Mouse (Mus musculus): ENCODE data around the gene Tapbp. TPM values are rescaled to one million over a fixed set of nuclear protein-coding genes. Genes with fewer than 3 reads are reported as not detected.
A peak's percentile ranks its signal among the peaks of the same experiment; 100 is the strongest.

Gene Tapbp
- polyA plus RNA-seq, 1 experiment from 2014 or later: 36.1 TPM

DNA sequence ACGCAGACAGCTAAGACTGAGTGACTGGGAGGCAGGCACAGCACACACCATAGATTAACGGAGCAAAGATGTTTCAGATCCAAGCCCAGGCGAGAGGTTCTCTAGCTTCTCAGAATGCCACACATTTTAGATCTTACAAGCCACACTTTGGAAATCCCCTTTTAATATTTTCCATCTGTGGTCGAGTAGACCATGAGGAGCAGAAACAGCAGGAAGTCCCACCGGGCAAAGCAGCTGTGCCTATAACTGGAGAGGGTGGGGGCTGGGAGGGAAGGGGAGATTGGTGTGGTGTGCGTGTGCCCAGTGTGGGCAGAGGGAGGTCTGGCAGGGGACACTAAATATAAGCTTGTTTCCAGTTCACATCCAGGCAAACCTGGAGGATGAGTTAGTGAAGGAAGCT lies 41.8 kb downstream of the Tapbp start:
- Histone ChIP-seq H3K36me3 (ENCODE audit: insufficient read depth, low read length) (peaks cover 46% of the 10 kb centered on the region), H3K4me2 (replicated peaks; ENCODE audit: low read depth, low read length) (no peak overlapping the region), H3K9ac (replicated peaks; ENCODE audit: low read length) (no peak overlapping the region), H3K4me1 (ENCODE audit: insufficient read depth, low read length) (peaks cover 27% of the 10 kb centered on the region), H3K9me3 (ENCODE audit: low read length) (no peaks in the 10 kb centered on the region), H3K27ac (ENCODE audit: low read length) (no peak overlapping the region), H3K27me3 (ENCODE audit: insufficient read depth, low read length) (no peaks in the 10 kb centered on the region), H3K4me3 (ENCODE audit: low read length) (no peak overlapping the region)
- 88% methylated on average over 6 of the region's 6 CpGs for WGBS
- ATAC-seq (ENCODE audit: low FRiP score, low TSS enrichment): no peak

DNA sequence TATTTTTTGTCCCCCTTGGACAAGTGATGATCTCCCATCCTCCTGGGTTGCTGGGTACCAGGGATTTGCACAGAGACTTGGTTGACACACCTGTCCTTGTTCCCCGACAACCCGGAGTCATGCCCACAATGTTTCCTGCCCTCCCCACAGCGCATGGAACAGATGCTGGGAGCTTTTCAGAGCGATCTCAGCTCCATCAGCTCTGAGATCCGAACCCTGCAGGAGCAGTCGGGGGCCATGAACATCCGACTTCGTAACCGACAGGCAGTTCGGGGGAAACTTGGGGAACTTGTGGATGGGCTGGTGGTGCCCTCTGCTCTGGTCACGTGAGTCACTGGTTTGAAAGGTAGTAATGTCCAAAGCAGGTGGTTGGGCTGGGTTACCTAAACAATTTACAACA lies 42.8 kb downstream of the Tapbp start:
- Histone ChIP-seq H3K4me2 (replicated peaks; ENCODE audit: low read depth, low read length) (no peak overlapping the region), H3K9me3 (ENCODE audit: low read length) (no peaks in the 10 kb centered on the region), H3K36me3 (ENCODE audit: insufficient read depth, low read length) (peaks cover 46% of the 10 kb centered on the region), H3K27ac (ENCODE audit: low read length) (no peak overlapping the region), H3K9ac (replicated peaks; ENCODE audit: low read length) (no peak overlapping the region), H3K27me3 (ENCODE audit: insufficient read depth, low read length) (no peaks in the 10 kb centered on the region), H3K4me1 (ENCODE audit: insufficient read depth, low read length) (peaks cover 18% of the 10 kb centered on the region), H3K4me3 (ENCODE audit: low read length) (no peak overlapping the region)
- no peak for ATAC-seq (ENCODE audit: low FRiP score, low TSS enrichment)
- 97% methylated on average over 11 of the region's 11 CpGs for WGBS

DNA sequence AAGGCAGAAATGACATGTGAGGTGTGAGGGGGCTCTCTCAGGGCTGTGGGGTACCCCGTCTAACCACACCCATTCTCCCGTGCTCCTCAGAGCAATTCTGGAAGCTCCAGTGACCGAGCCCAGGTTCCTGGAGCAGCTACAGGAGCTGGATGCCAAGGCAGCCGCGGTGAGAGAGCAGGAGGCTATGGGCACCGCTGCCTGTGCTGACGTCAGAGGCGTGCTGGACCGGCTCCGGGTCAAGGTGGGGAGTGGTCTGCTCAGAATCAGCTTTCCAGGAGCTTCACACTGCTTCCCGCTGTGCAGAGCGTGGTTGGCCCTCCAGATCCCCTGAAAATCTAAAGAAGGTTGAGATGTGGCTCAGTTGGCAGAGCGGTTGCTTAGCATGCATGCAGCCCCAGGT lies 43.4 kb downstream of the Tapbp start:
- Histone ChIP-seq H3K36me3 (ENCODE audit: insufficient read depth, low read length) (peaks cover 45% of the 10 kb centered on the region), H3K27me3 (ENCODE audit: insufficient read depth, low read length) (no peaks in the 10 kb centered on the region), H3K4me3 (ENCODE audit: low read length) (no peak overlapping the region), H3K4me2 (replicated peaks; ENCODE audit: low read depth, low read length) (no peak overlapping the region), H3K4me1 (ENCODE audit: insufficient read depth, low read length) (peaks cover 11% of the 10 kb centered on the region), H3K9ac (replicated peaks; ENCODE audit: low read length) (no peak overlapping the region), H3K27ac (ENCODE audit: low read length) (no peak overlapping the region), H3K9me3 (ENCODE audit: low read length) (no peaks in the 10 kb centered on the region)
- no peak for ATAC-seq (ENCODE audit: low FRiP score, low TSS enrichment)
- 97% methylated on average over 13 of the region's 13 CpGs for WGBS

DNA sequence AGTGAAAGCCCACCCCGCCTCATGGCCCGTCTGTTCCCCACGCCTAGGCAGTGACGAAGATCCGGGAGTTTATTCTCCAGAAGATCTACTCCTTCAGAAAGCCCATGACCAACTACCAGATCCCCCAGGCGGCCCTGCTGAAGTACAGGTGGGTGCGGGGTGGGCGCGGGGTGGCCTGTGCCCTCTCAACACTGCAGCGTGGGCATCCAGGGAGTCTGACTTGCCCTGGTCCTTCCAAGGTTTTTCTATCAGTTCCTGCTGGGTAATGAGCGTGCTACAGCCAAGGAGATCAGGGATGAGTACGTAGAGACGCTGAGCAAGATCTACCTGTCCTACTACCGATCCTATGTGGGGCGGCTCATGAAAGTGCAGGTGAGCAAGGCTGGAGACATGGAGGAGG lies 44.2 kb downstream of the Tapbp start:
- peaks cover 5% of the 10 kb centered on the region for H3K4me1 ChIP-seq (ENCODE audit: insufficient read depth, low read length)
- H3K4me3 ChIP-seq (ENCODE audit: low read length): no peak overlapping the region
- ATAC-seq (ENCODE audit: low FRiP score, low TSS enrichment): no peak
- H3K36me3 ChIP-seq (ENCODE audit: insufficient read depth, low read length): peaks cover 45% of the 10 kb centered on the region
- H3K9me3 ChIP-seq (ENCODE audit: low read length): no peaks in the 10 kb centered on the region
- WGBS: 95% methylated on average over 15 of the region's 15 CpGs
- no peak overlapping the region for H3K27ac ChIP-seq (ENCODE audit: low read length)
- H3K4me2 ChIP-seq (replicated peaks; ENCODE audit: low read depth, low read length): no peak overlapping the region
- no peak overlapping the region for H3K9ac ChIP-seq (replicated peaks; ENCODE audit: low read length)
- no peaks in the 10 kb centered on the region for H3K27me3 ChIP-seq (ENCODE audit: insufficient read depth, low read length)

- Histone ChIP-seq H3K4me1 (ENCODE audit: insufficient read depth, low read length) (no peaks in the 10 kb centered on the region), H3K9me3 (ENCODE audit: low read length) (no peaks in the 10 kb centered on the region), H3K27me3 (ENCODE audit: insufficient read depth, low read length) (no peaks in the 10 kb centered on the region), H3K4me3 (ENCODE audit: low read length) (no peak overlapping the region), H3K27ac (ENCODE audit: low read length) (no peak overlapping the region), H3K9ac (replicated peaks; ENCODE audit: low read length) (no peak overlapping the region), H3K4me2 (replicated peaks; ENCODE audit: low read depth, low read length) (no peak overlapping the region), H3K36me3 (ENCODE audit: insufficient read depth, low read length) (peaks cover 48% of the 10 kb centered on the region)
- 91% methylated on average over 7 of the region's 7 CpGs for WGBS
- ATAC-seq (ENCODE audit: low FRiP score, low TSS enrichment): no peak
These were observed 47.2 kb downstream of the Tapbp start for GRCm38 (mm10) chr17:33962876-33963275.

- H3K27ac ChIP-seq (ENCODE audit: low read length): no peak overlapping the region
- H3K36me3 ChIP-seq (ENCODE audit: insufficient read depth, low read length): peaks cover 33% of the 10 kb centered on the region
- 84% methylated on average over 17 of the region's 17 CpGs for WGBS
- no peak overlapping the region for H3K4me3 ChIP-seq (ENCODE audit: low read length)
- H3K4me2 ChIP-seq (replicated peaks; ENCODE audit: low read depth, low read length): no peak overlapping the region
- ATAC-seq (ENCODE audit: low FRiP score, low TSS enrichment): no peak
- no peaks in the 10 kb centered on the region for H3K4me1 ChIP-seq (ENCODE audit: insufficient read depth, low read length)
- H3K9me3 ChIP-seq (ENCODE audit: low read length): no peaks in the 10 kb centered on the region; the same call in 1 of the 2 replicates
- H3K9ac ChIP-seq (replicated peaks; ENCODE audit: low read length): no peak overlapping the region
- no peaks in the 10 kb centered on the region for H3K27me3 ChIP-seq (ENCODE audit: insufficient read depth, low read length)
These were observed 49.6 kb downstream of the Tapbp start for GRCm38 (mm10) chr17:33965082-33965845.

DNA sequence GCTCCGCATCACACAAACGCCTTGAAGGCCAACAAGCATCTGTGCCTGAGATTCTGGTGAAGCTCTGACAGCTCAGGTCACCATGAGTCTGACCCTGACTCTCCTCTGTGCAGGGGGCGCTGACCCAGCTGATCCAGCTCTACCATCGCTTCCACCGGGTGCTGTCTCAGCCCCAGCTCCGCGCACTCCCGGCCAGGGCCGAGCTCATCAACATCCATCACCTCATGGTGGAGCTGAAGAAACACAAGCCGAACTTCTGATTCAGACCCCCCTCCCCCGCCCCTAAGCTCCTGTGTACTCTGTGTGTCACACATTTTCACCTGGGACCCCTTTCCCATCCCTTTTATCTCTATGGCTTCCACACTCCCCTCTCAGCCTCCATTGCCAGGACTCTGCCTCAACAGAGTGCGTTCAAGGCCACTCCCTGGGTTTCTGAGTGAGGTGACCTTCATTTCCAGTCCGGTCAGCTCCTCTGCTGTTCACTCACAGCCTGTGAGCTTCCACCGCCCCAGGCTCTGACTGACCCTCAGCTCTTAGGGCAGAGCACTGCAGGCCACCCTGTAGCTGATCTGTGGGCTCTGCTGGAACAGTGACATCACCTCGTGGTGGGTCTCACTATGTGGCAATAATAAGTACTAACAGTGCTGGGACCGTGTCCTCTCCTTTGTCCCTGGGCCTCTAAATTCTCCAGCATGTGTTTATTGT lies 50.3 kb downstream of the Tapbp start:
- Histone ChIP-seq H3K4me1 (ENCODE audit: insufficient read depth, low read length) (no peaks in the 10 kb centered on the region), H3K36me3 (ENCODE audit: insufficient read depth, low read length) (peaks cover 32% of the 10 kb centered on the region), H3K27ac (ENCODE audit: low read length) (no peak overlapping the region), H3K9me3 (ENCODE audit: low read length) (no peaks in the 10 kb centered on the region; the same call in 1 of the 2 replicates), H3K4me3 (ENCODE audit: low read length) (no peak overlapping the region), H3K27me3 (ENCODE audit: insufficient read depth, low read length) (no peaks in the 10 kb centered on the region), H3K4me2 (replicated peaks; ENCODE audit: low read depth, low read length) (no peak overlapping the region), H3K9ac (replicated peaks; ENCODE audit: low read length) (no peak overlapping the region)
- 86% methylated on average over 15 of the region's 16 CpGs for WGBS
- ATAC-seq (ENCODE audit: low FRiP score, low TSS enrichment): no peak

DNA sequence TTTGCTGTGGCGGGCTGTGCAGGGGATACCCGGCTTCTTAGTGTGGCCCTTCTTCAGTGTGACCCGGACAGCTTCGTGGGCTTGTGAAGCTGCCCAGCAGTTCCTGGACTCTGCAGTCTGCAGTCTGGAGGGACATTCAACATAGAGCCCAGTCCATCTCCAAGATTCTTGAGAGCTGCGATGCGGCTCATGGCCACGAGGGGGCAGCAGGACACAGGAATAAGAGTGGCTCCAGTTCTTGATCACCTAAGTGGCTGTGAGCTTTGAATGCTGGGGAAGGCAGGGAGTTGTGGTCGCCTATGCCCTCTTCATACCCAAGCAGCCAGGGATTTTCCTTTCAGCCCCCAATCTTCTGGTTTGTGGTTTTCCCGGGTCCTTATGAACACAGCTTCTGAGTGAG lies 52.8 kb downstream of the Tapbp start:
- Histone ChIP-seq H3K9ac (replicated peaks; ENCODE audit: low read length) (no peak overlapping the region), H3K27ac (ENCODE audit: low read length) (no peak overlapping the region), H3K36me3 (ENCODE audit: insufficient read depth, low read length) (peaks cover 11% of the 10 kb centered on the region), H3K27me3 (ENCODE audit: insufficient read depth, low read length) (peaks cover 1% of the 10 kb centered on the region; the same call in 1 of the 2 replicates), H3K4me3 (ENCODE audit: low read length) (no peak overlapping the region), H3K9me3 (ENCODE audit: low read length) (no peaks in the 10 kb centered on the region; the same call in 1 of the 2 replicates), H3K4me1 (ENCODE audit: insufficient read depth, low read length) (no peaks in the 10 kb centered on the region), H3K4me2 (replicated peaks; ENCODE audit: low read depth, low read length) (no peak overlapping the region)
- ATAC-seq (ENCODE audit: low FRiP score, low TSS enrichment): peak; percentile 52; the same call in 1 of the 2 replicates
- whole genome bisulfite sequencing: 3% methylated on average over 9 of the region's 9 CpGs

GRCm38 (mm10) chr17:33968927-33969326 lies 53.2 kb downstream of the Tapbp start:
- Histone ChIP-seq H3K4me2 (replicated peaks; ENCODE audit: low read depth, low read length) (no peak overlapping the region), H3K9me3 (ENCODE audit: low read length) (no peaks in the 10 kb centered on the region; the same call in 1 of the 2 replicates), H3K9ac (replicated peaks; ENCODE audit: low read length) (no peak overlapping the region), H3K36me3 (ENCODE audit: insufficient read depth, low read length) (peaks cover 7% of the 10 kb centered on the region), H3K4me1 (ENCODE audit: insufficient read depth, low read length) (no peaks in the 10 kb centered on the region), H3K4me3 (ENCODE audit: low read length) (no peak overlapping the region), H3K27ac (ENCODE audit: low read length) (no peak overlapping the region), H3K27me3 (ENCODE audit: insufficient read depth, low read length) (peaks cover 4% of the 10 kb centered on the region; the same call in 1 of the 2 replicates)
- ATAC-seq (ENCODE audit: low FRiP score, low TSS enrichment): 0 out of 2 replicates have a peak, but pooled peaks have one; percentile 2
- WGBS: 29% methylated on average over 5 of the region's 5 CpGs

DNA sequence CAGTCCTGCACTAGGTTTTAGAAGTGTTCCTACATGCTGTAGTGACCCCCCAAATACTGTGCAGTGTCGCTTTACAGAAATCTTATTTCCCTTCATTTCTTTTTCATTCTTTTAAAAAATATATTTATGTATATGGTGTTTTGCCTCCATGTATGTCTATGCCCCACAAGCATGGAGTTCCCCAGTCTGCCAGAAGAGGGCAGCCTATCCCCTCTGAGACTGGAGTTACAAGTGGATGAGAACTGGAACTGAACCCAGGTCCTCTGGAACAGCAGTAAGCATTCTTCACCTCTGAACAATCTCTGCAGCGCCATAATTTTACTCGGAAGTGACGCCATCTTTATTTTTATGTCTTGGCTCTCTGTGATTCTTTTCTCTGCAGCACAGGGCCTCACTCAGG lies 53.7 kb downstream of the Tapbp start:
- Histone ChIP-seq H3K27me3 (ENCODE audit: insufficient read depth, low read length) (peaks cover 4% of the 10 kb centered on the region; the same call in 1 of the 2 replicates), H3K4me1 (ENCODE audit: insufficient read depth, low read length) (no peaks in the 10 kb centered on the region), H3K27ac (ENCODE audit: low read length) (no peak overlapping the region), H3K9me3 (ENCODE audit: low read length) (no peaks in the 10 kb centered on the region; the same call in 1 of the 2 replicates), H3K9ac (replicated peaks; ENCODE audit: low read length) (no peak overlapping the region), H3K4me3 (ENCODE audit: low read length) (no peak overlapping the region), H3K4me2 (replicated peaks; ENCODE audit: low read depth, low read length) (no peak overlapping the region), H3K36me3 (ENCODE audit: insufficient read depth, low read length) (peaks cover 5% of the 10 kb centered on the region)
- no peak for ATAC-seq (ENCODE audit: low FRiP score, low TSS enrichment)
- WGBS: 75% methylated on average over 4 of the region's 4 CpGs
